Mouse (Mus musculus) embryo, embryonic 10.5 days (tissue): ENCODE results near the gene Snx27.
A peak's percentile ranks its signal among the peaks of the same experiment; 100 is the strongest.

Source experiments
- DNase-seq: peaks from one replicate; pipeline ENCODE4 v3.0.0-alpha.2; 2015; ENCODE audit warnings: low spot score

Gene Snx27

DNA sequence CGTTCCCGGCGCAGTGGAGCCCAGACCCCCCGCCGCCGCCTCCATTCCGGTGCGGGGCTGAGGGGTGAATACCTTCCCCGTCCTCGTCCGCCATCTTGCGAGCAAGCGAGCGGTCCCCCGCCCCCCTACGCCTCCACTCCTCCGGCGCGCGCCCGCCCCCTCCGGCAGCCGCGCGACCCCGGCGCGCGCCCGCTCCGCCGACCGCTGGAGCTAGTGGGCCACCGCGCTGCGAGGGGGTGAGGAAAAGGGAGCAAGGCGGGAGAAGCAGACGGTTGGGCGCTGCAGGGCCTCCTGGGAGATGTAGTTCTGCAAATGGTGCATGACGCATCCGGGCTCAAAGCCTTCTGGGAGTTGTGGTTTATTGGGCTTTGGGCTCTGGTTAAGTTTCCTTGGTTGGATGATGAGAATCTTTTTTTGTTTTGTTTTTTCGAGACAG is at the start of gene Snx27:
Gene Snx27, minus strand, starts transcription at position 261 of the 436 bp plus-strand sequence.
- DNase-seq = peak; percentile 98

- no peak for DNase-seq
Observed at GRCm38 (mm10) chr3:94629876-94630275, 47.4 kb upstream of the Snx27 start.

DNA sequence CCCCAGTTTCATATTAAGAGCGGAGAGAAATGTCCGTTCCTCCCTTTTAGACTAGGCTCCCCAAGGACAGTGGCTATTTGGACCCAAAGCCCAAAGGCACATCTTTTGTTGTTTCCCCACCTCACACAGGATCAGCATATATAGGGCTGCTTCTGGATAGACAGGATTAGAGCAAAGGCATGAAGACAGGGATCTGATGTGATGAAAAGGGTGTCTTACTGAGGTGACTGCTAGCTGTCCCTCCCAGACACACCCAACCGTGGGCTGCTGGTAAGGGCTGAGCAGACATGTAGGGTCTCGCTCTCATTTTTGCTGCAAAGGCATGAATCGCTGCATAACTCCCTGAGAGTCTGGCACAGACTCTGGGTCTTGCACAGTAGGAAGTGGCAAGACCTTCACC is 46.2 kb upstream of the Snx27 start:
- DNase-seq = no peak

- DNase-seq = no peak
Observed at GRCm38 (mm10) chr3:94624281-94624680, 41.8 kb upstream of the Snx27 start.

GRCm38 (mm10) chr3:94622550-94622949 is 40.0 kb upstream of the Snx27 start:
- DNase-seq = no peak

DNA sequence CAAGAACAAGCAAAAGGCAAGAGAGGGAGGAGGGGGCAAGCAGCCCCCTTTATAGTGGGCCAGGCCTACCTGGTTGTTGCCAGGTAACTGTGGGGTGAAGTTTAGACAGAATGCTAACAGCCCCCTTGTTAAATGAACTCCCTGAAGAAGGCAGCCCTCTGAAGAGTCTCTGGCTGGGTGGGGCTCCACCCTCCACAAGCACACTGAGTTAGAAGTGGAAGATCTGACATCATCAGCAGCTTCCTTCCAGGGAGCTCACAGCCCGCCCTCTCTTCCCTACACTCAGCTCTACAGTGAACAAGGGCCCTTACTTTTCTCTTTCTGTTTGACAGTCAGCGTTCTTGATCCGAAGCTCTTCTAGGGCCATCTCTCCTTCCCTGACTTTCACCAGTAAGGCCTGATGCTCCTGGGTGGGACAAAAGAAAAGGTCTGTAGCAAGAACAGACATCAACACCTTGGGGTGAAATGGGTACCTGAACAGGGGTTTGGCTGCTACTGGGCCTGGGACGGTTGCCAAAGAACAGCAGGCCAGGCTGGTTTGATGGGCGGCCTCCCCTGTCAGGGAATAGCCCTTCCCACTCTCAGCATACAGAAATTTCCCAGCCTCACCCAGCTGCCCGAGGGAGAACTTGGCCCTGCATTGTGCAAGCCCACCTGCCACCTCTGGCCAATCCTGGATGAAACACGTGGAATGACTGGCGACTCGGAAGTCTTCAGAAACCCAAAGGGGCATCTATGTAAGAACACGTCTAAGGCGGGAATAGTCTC is 39.4 kb upstream of the Snx27 start:
- DNase-seq = no peak

- peak; percentile 57 for DNase-seq
Observed at GRCm38 (mm10) chr3:94616717-94617116, 34.2 kb upstream of the Snx27 start.

GRCm38 (mm10) chr3:94613258-94613878 is 30.9 kb upstream of the Snx27 start:
- DNase-seq = peak; percentile 18

- DNase-seq = no peak
Observed at GRCm38 (mm10) chr3:94612274-94612673, 29.8 kb upstream of the Snx27 start.

- no peak for DNase-seq
Observed at GRCm38 (mm10) chr3:94611834-94612233, 29.3 kb upstream of the Snx27 start.

GRCm38 (mm10) chr3:94611343-94611742 is 28.8 kb upstream of the Snx27 start:
- DNase-seq = no peak

DNA sequence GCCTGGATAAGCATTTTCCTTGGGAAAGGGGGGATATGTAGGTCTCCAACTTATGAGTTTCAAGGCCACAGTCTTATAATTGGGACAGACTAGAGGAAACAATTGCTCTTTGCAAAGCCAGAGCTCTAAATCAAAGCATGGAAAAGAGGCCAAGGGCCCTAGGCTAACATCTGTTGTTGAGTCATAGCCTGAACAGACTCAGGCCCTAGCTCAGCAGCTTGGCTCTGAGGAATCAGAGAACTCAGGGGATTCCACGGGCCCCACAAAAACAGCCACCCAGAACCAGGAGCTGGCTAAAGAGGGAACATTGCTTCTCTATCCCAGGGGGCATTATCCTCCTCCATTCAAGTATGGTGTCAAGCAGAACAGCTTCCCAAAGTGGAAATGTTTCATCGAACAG is 28.1 kb upstream of the Snx27 start:
- no peak for DNase-seq

GRCm38 (mm10) chr3:94609621-94610020 is 27.1 kb upstream of the Snx27 start:
- no peak for DNase-seq

- DNase-seq = peak; percentile 77
Observed at GRCm38 (mm10) chr3:94601959-94602358, 19.4 kb upstream of the Snx27 start.

GRCm38 (mm10) chr3:94597224-94597779 is 14.8 kb upstream of the Snx27 start:
- DNase-seq = no peak

DNA sequence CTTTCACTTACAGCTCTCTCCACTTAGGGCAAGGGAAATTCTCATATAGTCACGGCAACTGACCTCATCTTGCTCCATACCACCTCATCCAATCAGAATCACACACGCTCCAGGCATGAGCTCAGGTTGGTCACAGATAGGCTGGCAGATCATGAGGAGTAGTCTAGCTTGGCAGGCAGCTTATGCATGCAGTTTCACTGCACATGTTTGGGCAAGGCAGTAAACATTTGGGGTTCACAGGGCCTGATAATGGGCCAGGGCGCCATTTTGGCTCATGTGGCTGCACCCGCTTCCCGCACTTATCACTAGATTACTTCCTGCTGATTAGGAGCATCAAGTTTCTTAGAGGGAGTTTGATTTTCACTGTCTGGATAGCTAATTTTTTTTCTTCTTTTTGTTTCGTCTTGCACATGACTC is 13.4 kb upstream of the Snx27 start:
- no peak for DNase-seq

- DNase-seq = no peak
Observed at GRCm38 (mm10) chr3:94591066-94591465, 8.6 kb upstream of the Snx27 start.

DNA sequence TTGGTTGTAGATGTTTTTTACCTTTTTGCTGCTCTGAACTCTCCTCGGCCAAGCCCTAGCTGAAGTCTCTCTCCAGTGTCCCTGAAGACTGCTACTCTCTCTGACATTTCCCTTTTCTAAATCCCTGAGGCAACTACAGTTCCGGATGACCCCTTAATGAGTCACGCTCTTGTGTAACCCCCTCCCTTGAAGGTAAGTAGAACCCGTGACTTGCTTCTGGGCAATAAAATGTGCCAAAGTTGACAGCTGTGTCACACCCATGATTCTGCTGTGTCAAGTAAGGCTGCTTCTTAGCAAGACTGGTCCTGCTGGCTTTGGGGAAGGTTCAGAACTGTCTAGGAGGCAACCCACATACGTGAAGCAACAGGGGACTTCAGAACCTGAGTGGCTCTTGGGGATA is 5.4 kb upstream of the Snx27 start:
- DNase-seq = no peak

GRCm38 (mm10) chr3:94582944-94583343 is 428 bp upstream of the Snx27 start:
- no peak for DNase-seq

DNA sequence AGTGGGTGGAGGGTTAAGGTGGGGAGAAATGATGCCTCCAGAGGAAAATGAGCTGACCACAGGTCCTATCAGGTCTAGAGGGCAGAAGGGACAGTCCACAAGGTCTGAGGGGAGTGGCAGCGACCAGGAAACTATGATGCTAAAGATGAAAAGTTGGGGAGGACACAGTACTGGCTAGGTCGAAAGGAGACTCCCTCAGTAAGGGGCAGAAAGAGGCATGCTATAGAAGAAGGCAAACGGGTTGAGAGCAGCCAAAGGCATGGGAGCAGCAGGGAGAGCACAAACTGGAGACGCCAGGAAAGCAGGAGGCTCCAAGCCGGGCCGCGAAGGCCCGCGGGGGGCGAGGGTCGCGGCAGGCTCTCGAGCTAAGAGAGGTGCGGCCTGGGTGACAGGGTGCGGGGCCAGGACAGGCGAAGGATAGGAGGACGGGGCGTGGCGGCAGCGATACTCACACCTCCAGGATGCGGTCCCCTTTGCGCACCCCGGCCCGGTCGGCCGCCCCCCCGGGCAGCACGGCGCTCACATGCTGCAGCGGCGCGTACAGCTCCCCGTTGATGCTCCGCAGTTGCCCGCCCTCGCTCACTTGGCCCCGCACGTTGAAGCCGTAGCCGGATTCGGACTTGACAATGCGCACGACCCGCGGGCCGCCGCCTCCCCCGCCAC is 592 bp downstream of the Snx27 start:
- peak; percentile 57 for DNase-seq

GRCm38 (mm10) chr3:94581138-94581780 is 1.3 kb downstream of the Snx27 start:
- peak; percentile 53 for DNase-seq

DNA sequence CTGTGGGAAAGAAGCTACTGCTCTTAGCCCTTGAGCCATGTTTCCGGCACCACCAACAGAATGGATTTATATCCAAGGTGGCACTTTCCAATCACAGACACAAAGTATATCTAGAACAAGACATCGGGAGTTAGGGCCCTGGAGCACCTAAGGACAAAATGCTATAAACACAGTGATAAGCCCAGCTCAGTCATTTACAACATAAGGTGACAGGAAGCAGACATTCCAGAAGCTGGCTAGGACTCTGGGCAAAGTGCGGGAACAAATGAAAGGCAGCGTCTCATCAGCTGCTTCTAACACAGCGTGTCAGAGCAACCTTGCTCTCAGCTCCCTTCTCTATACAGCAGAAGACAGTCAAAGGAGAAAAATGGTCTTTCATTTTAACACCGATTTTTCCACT is 8.0 kb downstream of the Snx27 start:
- no peak for DNase-seq
